Mouse (Mus musculus): ENCODE results near the gene Rab4a. TPM values are rescaled to one million over a fixed set of nuclear protein-coding genes. Genes with fewer than 3 reads are reported as not detected.

Gene Rab4a
- polyA plus RNA-seq, 1 experiment: 19.7 TPM

DNA sequence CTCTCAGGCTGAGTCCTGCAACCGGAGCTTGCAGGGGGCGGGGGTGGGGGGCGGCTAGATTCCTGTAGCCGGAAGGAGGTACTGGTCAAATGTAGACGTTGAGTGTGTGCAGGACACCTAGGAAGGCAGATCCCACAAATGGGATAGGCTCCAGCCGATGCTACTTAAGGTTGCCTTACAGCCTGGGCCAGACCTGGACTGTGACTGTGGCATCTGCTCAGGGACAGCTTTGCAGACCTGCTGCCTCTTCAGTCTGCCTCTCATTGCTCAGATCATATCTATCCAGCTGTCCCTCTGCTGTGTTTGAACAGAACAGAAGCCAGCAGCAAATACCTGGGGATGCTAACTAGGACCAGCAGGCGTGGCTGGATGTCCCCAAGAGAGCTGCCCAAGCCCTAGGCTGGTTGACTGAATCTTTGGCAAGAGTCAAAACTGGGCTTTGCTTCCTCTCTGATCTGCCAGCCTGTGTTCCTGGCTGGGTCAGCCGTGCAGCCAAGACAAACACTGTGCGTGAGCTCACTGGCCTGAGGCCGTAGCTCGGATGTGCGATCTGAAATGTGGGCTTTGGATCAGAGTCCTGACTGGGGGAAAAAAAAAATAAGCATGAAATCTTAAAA is 44.4 kb upstream of the Rab4a start:
- no peaks in the 10 kb centered on the region for H3K79me2 ChIP-seq (ENCODE audit: control insufficient read depth, insufficient read depth)
- no peak for TF ChIP-seq CEBPB (IDR thresholded peaks at IDR 0.05; ENCODE audit: low read depth)
- TF ChIP-seq MYOG (IDR thresholded peaks at IDR 0.05; ENCODE audit: control insufficient read depth, extremely low read depth, insufficient read length): no peak
- TF ChIP-seq MYOD1 (IDR thresholded peaks at IDR 0.05; ENCODE audit: control insufficient read depth, insufficient read length, low read depth): peak; percentile 22
- H3K36me3 ChIP-seq (ENCODE audit: control insufficient read depth, insufficient read depth): no peaks in the 10 kb centered on the region
- no peaks in the 10 kb centered on the region for H3K79me3 ChIP-seq (ENCODE audit: low read depth)
- no peak overlapping the region for H3ac ChIP-seq (ENCODE audit: control insufficient read depth, insufficient read length, low read depth)
- H3K4me3 ChIP-seq (ENCODE audit: insufficient read depth, poor library complexity, severe bottlenecking): no peak overlapping the region
- H3K27me3 ChIP-seq (ENCODE audit: control insufficient read depth, insufficient read depth, insufficient read length): no peaks in the 10 kb centered on the region

DNA sequence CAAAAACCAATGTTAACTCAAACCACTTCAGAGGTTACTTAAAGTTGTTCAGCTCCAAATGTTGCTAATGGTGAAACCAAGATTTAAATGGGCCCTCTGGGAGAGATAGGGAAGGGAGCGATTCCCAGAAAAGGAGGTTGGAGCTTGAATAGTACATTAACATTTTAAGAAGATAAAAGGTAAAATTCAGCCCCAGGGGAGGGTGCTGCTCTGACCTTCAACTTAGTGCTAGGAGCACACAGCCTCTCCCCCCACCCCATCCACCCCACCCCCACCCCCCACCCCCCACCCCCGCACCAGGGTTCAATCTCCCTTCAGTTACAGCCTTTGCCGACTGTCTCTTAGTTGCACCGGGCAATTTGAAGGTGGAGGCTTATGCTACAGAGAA is 43.9 kb upstream of the Rab4a start:
- Histone ChIP-seq H3K79me2 (ENCODE audit: control insufficient read depth, insufficient read depth) (no peaks in the 10 kb centered on the region), H3K27me3 (ENCODE audit: control insufficient read depth, insufficient read depth, insufficient read length) (no peaks in the 10 kb centered on the region), H3ac (ENCODE audit: control insufficient read depth, insufficient read length, low read depth) (no peak overlapping the region), H3K79me3 (ENCODE audit: low read depth) (no peaks in the 10 kb centered on the region), H3K36me3 (ENCODE audit: control insufficient read depth, insufficient read depth) (no peaks in the 10 kb centered on the region), H3K4me3 (ENCODE audit: insufficient read depth, poor library complexity, severe bottlenecking) (no peak overlapping the region)
- no peak for TF ChIP-seq FOSL1 (IDR thresholded peaks at IDR 0.05; ENCODE audit: insufficient read depth, low read length, poor library complexity, severe bottlenecking)
- no peak for TF ChIP-seq CEBPB (IDR thresholded peaks at IDR 0.05; ENCODE audit: low read depth)
- TF ChIP-seq MYOD1 (IDR thresholded peaks at IDR 0.05; ENCODE audit: control insufficient read depth, insufficient read length, low read depth): no peak
- TF ChIP-seq CTCF (IDR thresholded peaks at IDR 0.05; ENCODE audit: control insufficient read depth, insufficient read depth, insufficient read length): no peak
- no peak for TF ChIP-seq USF1 (IDR thresholded peaks at IDR 0.05; ENCODE audit: low read depth)
- no peak for TF ChIP-seq MYOG (IDR thresholded peaks at IDR 0.05; ENCODE audit: control insufficient read depth, extremely low read depth, insufficient read length)
- TF ChIP-seq MAX (IDR thresholded peaks at IDR 0.05): no peak

DNA sequence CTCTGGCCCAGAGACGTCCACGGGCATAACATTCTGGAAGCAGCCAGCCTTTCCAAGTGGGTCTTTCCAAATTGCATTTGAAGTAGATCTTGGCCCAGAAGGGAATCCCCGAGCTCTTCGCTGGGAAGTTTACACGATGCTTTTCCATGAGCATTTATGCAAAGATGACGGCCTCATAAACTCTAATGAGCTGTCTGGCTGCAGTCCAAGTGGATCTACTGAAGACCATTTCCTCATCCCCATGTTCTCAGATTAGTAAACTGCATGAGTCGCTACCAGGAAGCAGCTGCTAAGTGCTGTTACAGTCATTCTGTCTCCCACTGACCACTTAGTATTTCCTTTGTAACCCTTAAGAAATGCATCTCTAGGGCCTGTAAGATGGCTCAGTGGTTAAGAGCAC is 42.4 kb upstream of the Rab4a start:
- H3ac ChIP-seq (ENCODE audit: control insufficient read depth, insufficient read length, low read depth): no peak overlapping the region
- no peak overlapping the region for H3K4me3 ChIP-seq (ENCODE audit: insufficient read depth, poor library complexity, severe bottlenecking)
- no peaks in the 10 kb centered on the region for H3K36me3 ChIP-seq (ENCODE audit: control insufficient read depth, insufficient read depth)
- TF ChIP-seq CEBPB (IDR thresholded peaks at IDR 0.05; ENCODE audit: low read depth) (peak; percentile 6), MYOD1 (IDR thresholded peaks at IDR 0.05; ENCODE audit: control insufficient read depth, insufficient read length, low read depth) (peak; percentile 91), MYOG (IDR thresholded peaks at IDR 0.05; ENCODE audit: control insufficient read depth, extremely low read depth, insufficient read length) (no peak)
- H3K79me2 ChIP-seq (ENCODE audit: control insufficient read depth, insufficient read depth): no peaks in the 10 kb centered on the region
- H3K79me3 ChIP-seq (ENCODE audit: low read depth): no peaks in the 10 kb centered on the region
- no peaks in the 10 kb centered on the region for H3K27me3 ChIP-seq (ENCODE audit: control insufficient read depth, insufficient read depth, insufficient read length)

DNA sequence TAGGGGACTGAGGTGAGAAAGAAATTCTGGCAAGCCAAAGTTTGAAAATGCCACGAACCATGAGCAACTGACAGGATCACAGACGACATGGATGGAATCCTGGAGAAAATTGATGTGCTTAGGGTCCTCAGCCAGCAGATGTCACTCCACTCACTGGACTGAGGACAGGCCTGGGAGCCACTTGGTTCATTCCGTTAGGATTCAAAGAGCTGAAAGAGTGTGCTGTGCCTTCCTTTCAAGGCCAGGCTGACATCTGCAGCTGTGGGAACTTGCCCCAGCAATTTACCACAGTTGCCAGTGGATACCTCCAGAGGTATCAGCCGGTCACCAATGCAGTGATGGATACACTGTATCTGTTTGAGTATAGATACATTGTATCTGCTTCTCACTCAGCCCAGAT is 41.1 kb upstream of the Rab4a start:
- Histone ChIP-seq H3K79me3 (ENCODE audit: low read depth) (no peaks in the 10 kb centered on the region), H3K27me3 (ENCODE audit: control insufficient read depth, insufficient read depth, insufficient read length) (no peaks in the 10 kb centered on the region), H3K79me2 (ENCODE audit: control insufficient read depth, insufficient read depth) (no peaks in the 10 kb centered on the region), H3K4me3 (ENCODE audit: insufficient read depth, poor library complexity, severe bottlenecking) (no peak overlapping the region), H3ac (ENCODE audit: control insufficient read depth, insufficient read length, low read depth) (no peak overlapping the region), H3K36me3 (ENCODE audit: control insufficient read depth, insufficient read depth) (no peaks in the 10 kb centered on the region)
- peak; percentile 22 for TF ChIP-seq CTCF (IDR thresholded peaks at IDR 0.05; ENCODE audit: control insufficient read depth, insufficient read depth, insufficient read length)
- TF ChIP-seq FOSL1 (IDR thresholded peaks at IDR 0.05; ENCODE audit: insufficient read depth, low read length, poor library complexity, severe bottlenecking): no peak

DNA sequence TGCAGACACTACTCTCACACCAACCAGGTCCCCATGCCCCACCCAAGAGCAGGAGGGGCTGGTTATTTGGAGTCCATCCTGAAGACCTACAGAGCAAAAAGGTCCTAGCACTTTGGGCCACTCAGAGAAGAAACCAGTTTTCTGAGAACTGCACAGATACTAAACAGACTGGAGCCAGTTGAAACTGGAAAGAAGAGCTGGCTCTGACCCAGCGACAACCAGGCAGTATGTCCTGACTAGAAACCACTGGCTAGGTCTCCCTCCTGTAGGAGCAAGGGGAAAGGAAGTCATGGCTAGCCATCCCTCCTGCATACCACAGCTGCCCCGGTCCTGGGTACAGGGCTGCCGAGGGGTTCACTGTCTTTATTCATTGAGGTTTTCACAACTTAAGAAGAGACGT is 39.3 kb upstream of the Rab4a start:
- H3K27me3 ChIP-seq (ENCODE audit: control insufficient read depth, insufficient read depth, insufficient read length): no peaks in the 10 kb centered on the region
- TF ChIP-seq MYOG (IDR thresholded peaks at IDR 0.05; ENCODE audit: control insufficient read depth, extremely low read depth, insufficient read length): no peak
- TF ChIP-seq MAX (IDR thresholded peaks at IDR 0.05): no peak
- no peak for TF ChIP-seq USF1 (IDR thresholded peaks at IDR 0.05; ENCODE audit: low read depth)
- no peak for TF ChIP-seq CTCF (IDR thresholded peaks at IDR 0.05; ENCODE audit: control insufficient read depth, insufficient read depth, insufficient read length)
- no peak for TF ChIP-seq MYOD1 (IDR thresholded peaks at IDR 0.05; ENCODE audit: control insufficient read depth, insufficient read length, low read depth)
- no peak for TF ChIP-seq FOSL1 (IDR thresholded peaks at IDR 0.05; ENCODE audit: insufficient read depth, low read length, poor library complexity, severe bottlenecking)
- TF ChIP-seq CEBPB (IDR thresholded peaks at IDR 0.05; ENCODE audit: low read depth): no peak
- H3K36me3 ChIP-seq (ENCODE audit: control insufficient read depth, insufficient read depth): no peaks in the 10 kb centered on the region
- no peaks in the 10 kb centered on the region for H3K79me3 ChIP-seq (ENCODE audit: low read depth)
- H3K4me3 ChIP-seq (ENCODE audit: insufficient read depth, poor library complexity, severe bottlenecking): no peak overlapping the region
- no peaks in the 10 kb centered on the region for H3K79me2 ChIP-seq (ENCODE audit: control insufficient read depth, insufficient read depth)
- H3ac ChIP-seq (ENCODE audit: control insufficient read depth, insufficient read length, low read depth): no peak overlapping the region

DNA sequence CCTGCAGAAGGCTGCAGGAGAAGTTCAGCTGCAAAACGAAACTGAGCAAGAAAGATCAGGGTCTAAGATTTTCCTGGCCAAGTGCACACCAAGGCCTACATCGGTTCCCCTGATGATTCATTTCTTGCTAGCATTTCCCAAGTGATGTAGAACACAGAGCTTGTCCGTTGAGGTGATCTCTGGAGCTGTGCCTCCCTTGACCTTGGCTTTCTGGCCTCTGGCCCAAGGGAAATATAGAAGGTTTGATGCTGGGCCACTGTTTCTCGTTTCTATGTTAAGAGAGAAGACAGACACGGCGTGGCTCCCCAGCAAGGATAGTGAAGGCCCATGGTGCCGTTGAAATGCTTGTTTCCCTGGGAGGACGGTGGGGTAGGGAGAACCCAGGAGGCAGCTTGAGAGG is 37.9 kb upstream of the Rab4a start:
- Histone ChIP-seq H3K36me3 (ENCODE audit: control insufficient read depth, insufficient read depth) (no peaks in the 10 kb centered on the region), H3K79me2 (ENCODE audit: control insufficient read depth, insufficient read depth) (no peaks in the 10 kb centered on the region), H3K27me3 (ENCODE audit: control insufficient read depth, insufficient read depth, insufficient read length) (no peaks in the 10 kb centered on the region), H3ac (ENCODE audit: control insufficient read depth, insufficient read length, low read depth) (no peak overlapping the region), H3K79me3 (ENCODE audit: low read depth) (no peaks in the 10 kb centered on the region), H3K4me3 (ENCODE audit: insufficient read depth, poor library complexity, severe bottlenecking) (no peak overlapping the region)
- TF ChIP-seq MAX (IDR thresholded peaks at IDR 0.05) (no peak), CTCF (IDR thresholded peaks at IDR 0.05; ENCODE audit: control insufficient read depth, insufficient read depth, insufficient read length) (no peak), USF1 (IDR thresholded peaks at IDR 0.05; ENCODE audit: low read depth) (no peak), MYOG (IDR thresholded peaks at IDR 0.05; ENCODE audit: control insufficient read depth, extremely low read depth, insufficient read length) (no peak), CEBPB (IDR thresholded peaks at IDR 0.05; ENCODE audit: low read depth) (no peak), MYOD1 (IDR thresholded peaks at IDR 0.05; ENCODE audit: control insufficient read depth, insufficient read length, low read depth) (no peak), FOSL1 (IDR thresholded peaks at IDR 0.05; ENCODE audit: insufficient read depth, low read length, poor library complexity, severe bottlenecking) (no peak)

Data from C2C12 (cell line).